Mouse (Mus musculus): ENCODE measurements around the gene Gemin5.

- TF ChIP-seq ZNF384 (IDR thresholded peaks at IDR 0.05; ENCODE audit: low read depth, low read length) (no peak), ZC3H11A (IDR thresholded peaks at IDR 0.05; ENCODE audit: borderline replicate concordance, low read depth, low read length) (no peak), CHD2 (IDR thresholded peaks at IDR 0.05; ENCODE audit: low read depth, low read length) (no peak)
These were observed 44.6 kb downstream of the Gemin5 start for GRCm38 (mm10) chr11:58123711-58124110.
